In the genomic region with DNA sequence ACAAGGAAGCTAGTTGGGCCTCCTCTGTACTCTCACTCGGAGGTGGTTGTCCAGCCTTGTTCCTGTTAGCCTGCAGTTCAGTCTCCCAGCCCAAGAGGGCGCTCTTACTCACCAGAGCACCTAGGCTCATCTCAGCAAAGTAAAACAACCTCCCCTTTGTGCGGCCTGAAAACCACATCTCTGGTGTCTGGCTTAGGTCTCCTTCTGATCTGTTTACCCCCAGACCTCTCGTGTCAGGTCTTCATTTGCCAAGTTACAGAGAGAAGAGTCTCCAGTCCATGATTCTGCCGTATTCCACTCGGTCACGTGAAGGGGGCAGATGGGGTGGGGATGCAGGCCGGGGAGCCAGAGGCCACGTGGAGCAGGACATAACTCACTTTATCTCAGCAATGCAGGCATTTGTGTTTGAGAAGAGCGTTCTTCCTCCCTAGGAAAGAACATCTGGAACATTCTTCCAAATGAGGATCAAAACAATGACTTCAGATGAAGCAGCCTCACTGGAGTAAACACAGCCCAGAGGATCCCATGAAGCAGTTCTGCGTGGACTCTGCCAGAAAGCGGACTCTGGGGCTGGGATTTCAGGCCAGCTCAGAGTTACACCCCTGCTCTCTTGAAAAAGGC, we compare ENCODE assay signal across 8 mouse cellular contexts. TPM values are rescaled to one million over a fixed set of nuclear protein-coding genes. Genes with fewer than 3 reads are reported as not detected.
DNase-seq lines count a peak whose midpoint lies in the region; ATAC-seq and TF ChIP-seq lines count a peak whose summit lies in the region.

No protein-coding gene starts in this region.

- H3K27ac ChIP-seq in limb, embryonic 14.5 days (replicated peaks; ENCODE audit: low read depth, low read length): peak overlapping the region; percentile 41; the same call in 1 of the 2 replicates

- no peak overlapping the region for H3K4me2 ChIP-seq in limb, embryonic 14.5 days (replicated peaks; ENCODE audit: low read depth, low read length, severe bottlenecking)

- no peaks in the 10 kb centered on the region for H3K27me3 ChIP-seq in limb, embryonic 14.5 days (ENCODE audit: control insufficient read depth, insufficient read depth, low read length)

- 59% methylated on average over 12 of the region's 12 CpGs for WGBS in limb, embryonic 14.5 days

- DNase-seq in left cerebral cortex, adult 18-20 months (ENCODE audit: low spot score in 2 of 2): peak; percentile 59 to 68
- DNase-seq in left cerebral cortex, adult 11 months (ENCODE audit: low spot score): no peak
- peak; percentile 14 for DNase-seq in cerebellum, adult 9-11 months
- DNase-seq in gastrocnemius, postnatal 25 days: peak; percentile 62
- peak; percentile 73 to 87 for DNase-seq in kidney, adult 8-10 months
- DNase-seq in limb, embryonic 14.5 days (ENCODE audit: low spot score): peak; percentile 48
- peak; percentile 64 for DNase-seq in testis, postnatal 14 days (ENCODE audit: low spot score)

- H3K9ac ChIP-seq in limb, embryonic 14.5 days (ENCODE audit: low read depth, low read length, severe bottlenecking): no peak overlapping the region

- H3K4me1 ChIP-seq in limb, embryonic 14.5 days (ENCODE audit: control insufficient read depth, insufficient read depth, low read length): peaks cover 25% of the 10 kb centered on the region; the same call in 1 of the 2 replicates

- H3K4me3 ChIP-seq in limb, embryonic 14.5 days (replicated peaks; ENCODE audit: low read length): no peak overlapping the region

- no peaks in the 10 kb centered on the region for H3K36me3 ChIP-seq in limb, embryonic 14.5 days (ENCODE audit: control insufficient read depth, insufficient read depth, low read length)

- no peak for ATAC-seq in limb, embryonic 14.5 days (ENCODE audit: low FRiP score, low read depth)
- ATAC-seq in neutrophil, adult 5-6 weeks (ENCODE audit: extremely low read depth, insufficient number of reproducible peaks, low FRiP score, poor library complexity, severe bottlenecking): peak; percentile 84

- TF ChIP-seq POLR2A in limb, embryonic 14.5 days (IDR thresholded peaks at IDR 0.05; ENCODE audit: borderline replicate concordance, extremely low read depth, insufficient read depth, insufficient read length): no peak

- no peaks in the 10 kb centered on the region for H3K9me3 ChIP-seq in limb, embryonic 14.5 days (ENCODE audit: control insufficient read depth, low read length)

RNA-seq across cellular contexts. Expression of a gene that starts 27.5 kb away (rescaled TPM):
- total RNA-seq in left cerebral cortex, adult 18-20 months (2021): not detected
- total RNA-seq in gastrocnemius, postnatal 25 days (2021): not detected
- not detected in 2 replicates for polyA plus RNA-seq in limb, embryonic 14.5 days (2012; rRNA removed)
- not detected in 2 replicates for polyA plus RNA-seq in limb, embryonic 14.5 days (2014; fragmentation: Nextera tagmentation; extraction: Ambion mirVana)
- total RNA-seq in neutrophil, adult 5-6 weeks (2017): not detected in 2 replicates

RNA-seq across cellular contexts. Expression of a gene that starts 33.5 kb away (rescaled TPM):
- 1 to 10 TPM; 3.4 to 4.0 TPM for total RNA-seq in left cerebral cortex, adult 18-20 months (2021)
- 10 to 100 TPM; 19.2 to 20.5 TPM for total RNA-seq in gastrocnemius, postnatal 25 days (2021)
- 146 and 183 TPM in 2 replicates for polyA plus RNA-seq in limb, embryonic 14.5 days (2012; rRNA removed)
- 99.3 and 128 TPM in 2 replicates for polyA plus RNA-seq in limb, embryonic 14.5 days (2014; fragmentation: Nextera tagmentation; extraction: Ambion mirVana)
- total RNA-seq in neutrophil, adult 5-6 weeks (2017): 473 and 475 TPM in 2 replicates

RNA-seq across cellular contexts. Expression of a gene that starts 53.5 kb away (rescaled TPM):
- total RNA-seq in left cerebral cortex, adult 18-20 months (2021): 10 to 100 TPM; 10.5 to 10.6 TPM
- total RNA-seq in gastrocnemius, postnatal 25 days (2021): under 1 TPM in 1 of 2 experiments, not detected in 1; 0.51 TPM
- 3.0 and 3.2 TPM in 2 replicates for polyA plus RNA-seq in limb, embryonic 14.5 days (2012; rRNA removed)
- 2.8 and 3.7 TPM in 2 replicates for polyA plus RNA-seq in limb, embryonic 14.5 days (2014; fragmentation: Nextera tagmentation; extraction: Ambion mirVana)
- total RNA-seq in neutrophil, adult 5-6 weeks (2017): 0.61 and 0.70 TPM in 2 replicates

Comparison
In these comparisons a context has a peak if more than half of its experiments do, and no peak if none do; other contexts are left out.
1. RNA of a gene that starts 33.5 kb away (total RNA-seq): 473 to 475 TPM in neutrophil, adult 5-6 weeks; 19.2 to 20.5 TPM in gastrocnemius, postnatal 25 days and 3.4 to 4.0 TPM in left cerebral cortex, adult 18-20 months; every median in the first group is over 10 times any median in the second.